Mouse (Mus musculus) regulatory T cell (primary cell): Measurements from ENCODE around the gene Hoxc11.

ENCODE experiments used
- in situ Hi-C: fragments of 300-600 bp; cut with MboI, MseI; formaldehyde crosslinking; loops from one replicate; pipeline ENCODE4 v1.15.1; 2025; ENCODE audit warnings: high pct_unique_total_duplicates

The Hoxc11 gene

GRCm38 (mm10) chr15:103005308-103005707 is 51.1 kb downstream of the Hoxc11 start:
- in situ Hi-C loops, result no loop called here

GRCm38 (mm10) chr15:103005797-103006196 is 51.6 kb downstream of the Hoxc11 start:
- in situ Hi-C loops, result no loop called here

GRCm38 (mm10) chr15:103006326-103006725 is 52.1 kb downstream of the Hoxc11 start:
- in situ Hi-C loops, result no loop called here
